Mouse (Mus musculus): ENCODE measurements around the gene Eif2ak1. TPM values are rescaled to one million over a fixed set of nuclear protein-coding genes. Genes with fewer than 3 reads are reported as not detected.

Eif2ak1 gene
- polyA plus RNA-seq, 1 experiment from 2014 or later: 38.7 TPM

GRCm38 (mm10) chr5:143903813-143904212 is 86.2 kb downstream of the Eif2ak1 start:
- no peak overlapping the region for H3K4me2 ChIP-seq (replicated peaks)
- H3K36me3 ChIP-seq: peaks cover 65% of the 10 kb centered on the region
- H3K27ac ChIP-seq (replicated peaks): no peak overlapping the region
- 88% methylated on average over 4 of the region's 4 CpGs for WGBS
- no peak overlapping the region for H3K4me3 ChIP-seq (replicated peaks)
- H3K4me1 ChIP-seq: peaks cover 10% of the 10 kb centered on the region
- no peaks in the 10 kb centered on the region for H3K9me3 ChIP-seq (replicated peaks)
- H3K9ac ChIP-seq: no peak overlapping the region
- ATAC-seq (ENCODE audit: insufficient number of reproducible peaks, low FRiP score, low TSS enrichment, low read depth): no peak
- no peaks in the 10 kb centered on the region for H3K27me3 ChIP-seq

GRCm38 (mm10) chr5:143906429-143906828 is 88.8 kb downstream of the Eif2ak1 start:
- H3K9ac ChIP-seq: no peak overlapping the region
- H3K4me3 ChIP-seq (replicated peaks): no peak overlapping the region
- H3K36me3 ChIP-seq: peaks cover 46% of the 10 kb centered on the region
- H3K9me3 ChIP-seq (replicated peaks): no peaks in the 10 kb centered on the region
- H3K27ac ChIP-seq (replicated peaks): no peak overlapping the region
- H3K27me3 ChIP-seq: no peaks in the 10 kb centered on the region
- no peak overlapping the region for H3K4me2 ChIP-seq (replicated peaks)
- no peak for ATAC-seq (ENCODE audit: insufficient number of reproducible peaks, low FRiP score, low TSS enrichment, low read depth)
- peaks cover 21% of the 10 kb centered on the region for H3K4me1 ChIP-seq
- 84% methylated on average over 8 of the region's 8 CpGs for WGBS

- H3K27ac ChIP-seq (replicated peaks): peak overlapping the region; percentile 80
Measured at GRCm38 (mm10) chr5:143908926-143909325, 91.3 kb downstream of the Eif2ak1 start.

GRCm38 (mm10) chr5:143909417-143910400 is 92.1 kb downstream of the Eif2ak1 start, which contains the start of the genes Aimp2 and Pms2:
Aimp2 (minus strand) TSS chr5:143909847.
Pms2 (plus strand) TSS chr5:143909964.
- peak within 1 kb of the TSS; percentile 56 for H3K9ac ChIP-seq
- WGBS: under 1% methylated on average over 70 of the region's 70 CpGs

More at GRCm38 (mm10) chr5:143908926-143909325, 91.3 kb downstream of the Eif2ak1 start:
- H3K9me3 ChIP-seq (replicated peaks): no peaks in the 10 kb centered on the region
- H3K4me2 ChIP-seq (replicated peaks): peak overlapping the region; percentile 71
- no peaks in the 10 kb centered on the region for H3K27me3 ChIP-seq
- WGBS: 4% methylated on average over 9 of the region's 9 CpGs
- H3K4me1 ChIP-seq: peaks cover 21% of the 10 kb centered on the region
- H3K9ac ChIP-seq: peak overlapping the region; percentile 47
- peaks cover 21% of the 10 kb centered on the region for H3K36me3 ChIP-seq
- peak overlapping the region; percentile 75 for H3K4me3 ChIP-seq (replicated peaks)
- peak; percentile 1; the same call in 1 of the 2 replicates for ATAC-seq (ENCODE audit: insufficient number of reproducible peaks, low FRiP score, low TSS enrichment, low read depth)

GRCm38 (mm10) chr5:143916221-143916620 is 98.6 kb downstream of the Eif2ak1 start:
- H3K9me3 ChIP-seq (replicated peaks): no peaks in the 10 kb centered on the region

More at GRCm38 (mm10) chr5:143909417-143910400, 92.1 kb downstream of the Eif2ak1 start, which contains the start of the genes Aimp2 and Pms2:
- Histone ChIP-seq H3K27ac (replicated peaks) (peak within 1 kb of the TSS; percentile 80), H3K9me3 (replicated peaks) (no peaks in the 10 kb centered on the region), H3K4me3 (replicated peaks) (peak within 1 kb of the TSS; percentile 75), H3K4me2 (replicated peaks) (peak within 1 kb of the TSS; percentile 71), H3K27me3 (no peaks in the 10 kb centered on the region), H3K4me1 (peaks cover 21% of the 10 kb centered on the region), H3K36me3 (peaks cover 20% of the 10 kb centered on the region)
- peak; percentile 98 for ATAC-seq (ENCODE audit: insufficient number of reproducible peaks, low FRiP score, low TSS enrichment, low read depth)

GRCm38 (mm10) chr5:143917418-143917817 is 99.8 kb downstream of the Eif2ak1 start:
- Histone ChIP-seq H3K27ac (replicated peaks) (no peak overlapping the region), H3K4me1 (no peaks in the 10 kb centered on the region), H3K27me3 (no peaks in the 10 kb centered on the region), H3K36me3 (peaks cover 53% of the 10 kb centered on the region), H3K4me3 (replicated peaks) (no peak overlapping the region), H3K4me2 (replicated peaks) (no peak overlapping the region), H3K9ac (no peak overlapping the region), H3K9me3 (replicated peaks) (no peaks in the 10 kb centered on the region)
- 47% methylated on average over 5 of the region's 5 CpGs for WGBS
- ATAC-seq (ENCODE audit: insufficient number of reproducible peaks, low FRiP score, low TSS enrichment, low read depth): no peak; the same call in 1 of the 2 replicates

More at GRCm38 (mm10) chr5:143916221-143916620, 98.6 kb downstream of the Eif2ak1 start:
- no peak overlapping the region for H3K4me2 ChIP-seq (replicated peaks)
- H3K4me1 ChIP-seq: no peaks in the 10 kb centered on the region
- ATAC-seq (ENCODE audit: insufficient number of reproducible peaks, low FRiP score, low TSS enrichment, low read depth): no peak
- no peaks in the 10 kb centered on the region for H3K27me3 ChIP-seq
- H3K9ac ChIP-seq: no peak overlapping the region
- no peak overlapping the region for H3K4me3 ChIP-seq (replicated peaks)
- H3K27ac ChIP-seq (replicated peaks): no peak overlapping the region
- peaks cover 44% of the 10 kb centered on the region for H3K36me3 ChIP-seq
- 89% methylated on average over 9 of the region's 9 CpGs for WGBS

- Histone ChIP-seq H3K36me3 (peaks cover 56% of the 10 kb centered on the region), H3K4me3 (replicated peaks) (no peak overlapping the region), H3K9ac (no peak overlapping the region), H3K27me3 (no peaks in the 10 kb centered on the region), H3K4me1 (no peaks in the 10 kb centered on the region), H3K27ac (replicated peaks) (no peak overlapping the region), H3K9me3 (replicated peaks) (no peaks in the 10 kb centered on the region), H3K4me2 (replicated peaks) (no peak overlapping the region)
- ATAC-seq (ENCODE audit: insufficient number of reproducible peaks, low FRiP score, low TSS enrichment, low read depth): no peak
- 91% methylated on average over 3 of the region's 3 CpGs for WGBS
Measured at GRCm38 (mm10) chr5:143918120-143918519, 100.5 kb downstream of the Eif2ak1 start.

GRCm38 (mm10) chr5:143924781-143925452 is 107.3 kb downstream of the Eif2ak1 start:
- Histone ChIP-seq H3K4me3 (replicated peaks) (no peak overlapping the region), H3K27me3 (no peaks in the 10 kb centered on the region), H3K4me1 (no peaks in the 10 kb centered on the region), H3K27ac (replicated peaks) (no peak overlapping the region), H3K9me3 (replicated peaks) (no peaks in the 10 kb centered on the region), H3K4me2 (replicated peaks) (no peak overlapping the region), H3K9ac (no peak overlapping the region), H3K36me3 (peaks cover 77% of the 10 kb centered on the region)
- WGBS: 88% methylated on average over 6 of the region's 6 CpGs
- ATAC-seq (ENCODE audit: insufficient number of reproducible peaks, low FRiP score, low TSS enrichment, low read depth): no peak

- H3K4me3 ChIP-seq (replicated peaks): no peak within 1 kb of the TSS
- H3K4me2 ChIP-seq (replicated peaks): no peak within 1 kb of the TSS
- peaks cover 82% of the 10 kb centered on the region for H3K36me3 ChIP-seq
- no peak for ATAC-seq (ENCODE audit: insufficient number of reproducible peaks, low FRiP score, low TSS enrichment, low read depth)
- H3K4me1 ChIP-seq: no peaks in the 10 kb centered on the region
- no peaks in the 10 kb centered on the region for H3K9me3 ChIP-seq (replicated peaks)
- no peak within 1 kb of the TSS for H3K27ac ChIP-seq (replicated peaks)
- H3K27me3 ChIP-seq: no peaks in the 10 kb centered on the region
- H3K9ac ChIP-seq: no peak within 1 kb of the TSS
- WGBS: 96% methylated on average over 8 of the region's 8 CpGs
Measured at GRCm38 (mm10) chr5:143927875-143928274, 110.3 kb downstream of the Eif2ak1 start, which contains the start of gene Gm42421. Gm42421 (plus strand) TSS chr5:143928175.

GRCm38 (mm10) chr5:143929291-143929690 is 111.7 kb downstream of the Eif2ak1 start:
- Histone ChIP-seq H3K9ac (no peak overlapping the region), H3K27ac (replicated peaks) (no peak overlapping the region), H3K4me1 (no peaks in the 10 kb centered on the region), H3K4me2 (replicated peaks) (no peak overlapping the region), H3K36me3 (peaks cover 72% of the 10 kb centered on the region), H3K4me3 (replicated peaks) (no peak overlapping the region), H3K27me3 (no peaks in the 10 kb centered on the region), H3K9me3 (replicated peaks) (no peaks in the 10 kb centered on the region)
- no peak for ATAC-seq (ENCODE audit: insufficient number of reproducible peaks, low FRiP score, low TSS enrichment, low read depth)
- 89% methylated on average over 4 of the region's 4 CpGs for WGBS

- H3K9me3 ChIP-seq (replicated peaks): no peaks in the 10 kb centered on the region
- ATAC-seq (ENCODE audit: insufficient number of reproducible peaks, low FRiP score, low TSS enrichment, low read depth): no peak
Measured at GRCm38 (mm10) chr5:143930656-143931055, 113.1 kb downstream of the Eif2ak1 start.

More at GRCm38 (mm10) chr5:143930656-143931055, 113.1 kb downstream of the Eif2ak1 start:
- Histone ChIP-seq H3K4me2 (replicated peaks) (no peak overlapping the region), H3K4me3 (replicated peaks) (no peak overlapping the region), H3K36me3 (peaks cover 59% of the 10 kb centered on the region), H3K4me1 (no peaks in the 10 kb centered on the region), H3K27ac (replicated peaks) (no peak overlapping the region), H3K27me3 (no peaks in the 10 kb centered on the region), H3K9ac (no peak overlapping the region)
- WGBS: 88% methylated on average over 12 of the region's 12 CpGs

All from embryonic facial prominence, embryonic 15.5 days (tissue).